Mouse (Mus musculus): ENCODE measurements at regions not wholly inside any gene's neighbourhood (a gene's known extent, or its start where the extent isn't known, plus 50 kb on each side); places are given as distances from the start of the nearest gene placed in this dataset.
"Not testable (repeated sequence)": the region's sequence is repeated elsewhere in the genome, so short reads cannot be mapped to it uniquely, and the experiment has no call there.

DNA sequence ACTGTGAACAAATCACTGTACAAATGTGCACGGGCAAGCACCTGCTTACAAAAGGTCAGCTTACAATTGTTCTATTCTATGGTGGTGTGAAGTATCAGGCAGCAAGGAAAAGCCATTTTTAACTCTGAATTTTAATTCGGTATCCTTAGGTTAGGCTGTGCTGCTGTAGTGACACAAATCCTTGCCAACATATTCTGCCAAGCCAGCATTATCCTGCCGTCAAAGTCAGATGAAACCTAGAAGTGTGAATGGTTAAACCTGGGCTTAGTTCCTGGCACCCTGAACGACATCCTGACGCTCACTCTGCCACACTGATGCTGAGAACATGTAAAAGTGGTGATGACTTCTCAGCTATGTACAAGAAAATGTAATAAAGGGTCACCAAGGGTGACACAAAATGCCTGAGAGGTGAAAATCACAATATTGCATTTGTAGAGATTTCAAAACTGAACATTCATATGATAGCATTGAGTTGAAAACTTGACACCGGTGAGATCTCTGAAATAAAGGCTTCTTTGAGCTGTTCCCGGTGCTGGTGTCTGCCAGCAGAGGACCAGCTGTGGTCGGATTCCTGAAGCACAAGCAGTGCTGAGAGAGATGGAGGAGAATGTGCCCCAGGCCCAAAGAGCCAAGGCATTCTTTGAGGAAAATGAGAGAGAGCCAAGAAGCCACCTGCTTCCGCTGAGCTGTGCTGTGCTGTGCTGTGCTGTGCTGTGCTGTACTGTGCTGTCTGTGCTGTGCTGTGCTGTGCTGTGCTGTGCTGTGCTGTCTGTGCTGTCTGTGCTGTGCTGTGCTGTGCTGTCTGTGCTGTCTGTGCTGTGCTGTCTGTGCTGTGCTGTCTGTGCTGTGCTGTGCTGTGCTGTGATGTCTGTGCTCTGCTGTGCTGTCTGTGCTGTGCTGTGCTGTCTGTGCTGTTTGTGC, 195.9 kb downstream of the Tcp10c start:
- no peak for DNase-seq (ENCODE audit: low read depth, low spot score)

- not testable (repeated sequence) for DNase-seq (ENCODE audit: low read depth, low spot score)
These were observed 196.5 kb downstream of the Tcp10c start for GRCm38 (mm10) chr17:13550896-13551267.

GRCm38 (mm10) chr17:13551693-13552404, 197.5 kb downstream of the Tcp10c start:
- peak; percentile 47 for DNase-seq (ENCODE audit: low read depth, low spot score)

- not testable (repeated sequence) for DNase-seq (ENCODE audit: low read depth, low spot score)
These were observed 198.5 kb downstream of the Tcp10c start for GRCm38 (mm10) chr17:13552840-13553239.

GRCm38 (mm10) chr17:13555311-13556059, 201.1 kb downstream of the Tcp10c start:
- DNase-seq (ENCODE audit: low read depth, low spot score), result not testable (repeated sequence)

DNA sequence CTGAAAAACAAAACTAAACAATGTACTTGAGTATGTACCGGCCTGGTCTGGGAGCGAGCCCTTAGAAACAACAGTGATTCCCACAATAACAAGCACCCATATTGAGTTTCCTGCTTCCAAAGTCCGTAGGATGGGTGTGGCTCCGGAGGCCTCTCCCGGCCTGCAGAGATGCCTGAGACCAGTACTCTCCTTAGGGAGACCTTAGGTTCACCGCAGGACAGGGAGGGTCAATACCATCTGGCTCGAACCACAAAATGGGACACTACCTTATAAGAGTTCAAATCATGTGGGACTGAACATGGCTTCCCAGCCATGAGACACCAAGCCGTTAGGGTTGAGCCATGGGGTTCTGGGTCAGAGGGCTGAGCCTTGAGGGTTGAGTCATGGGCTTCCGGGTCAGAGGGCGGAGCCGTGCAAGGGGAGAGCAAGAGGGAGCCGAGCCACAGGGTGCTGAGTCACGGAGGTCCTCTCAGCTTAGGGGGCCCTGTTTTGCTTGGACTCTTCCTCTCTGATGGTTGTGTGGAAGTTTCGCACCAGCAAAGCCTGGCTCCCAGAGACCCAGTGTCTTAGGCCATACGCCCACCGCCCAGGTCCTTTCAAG, 201.8 kb downstream of the Tcp10c start:
- not testable (repeated sequence) for DNase-seq (ENCODE audit: low read depth, low spot score)

DNA sequence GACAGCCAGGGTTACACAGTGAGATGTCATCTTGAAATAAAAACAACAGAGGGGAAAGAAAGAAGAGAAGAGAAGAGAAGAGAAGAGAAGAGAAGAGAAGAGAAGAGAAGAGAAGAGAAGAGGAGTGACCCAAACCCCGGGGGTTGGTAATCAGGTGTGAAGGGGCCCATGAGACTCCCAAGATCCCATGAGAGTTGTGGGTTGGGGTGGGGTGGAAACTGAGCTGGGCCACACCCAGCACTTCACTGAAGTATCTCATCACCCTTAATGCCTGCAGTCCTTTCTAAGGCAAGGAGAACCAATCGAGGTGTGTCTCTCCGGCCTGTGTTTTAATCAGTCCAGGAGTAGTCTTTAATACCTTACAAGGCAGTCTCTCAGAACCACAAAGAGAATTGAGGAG, 201.5 kb upstream of the Afdn start:
- no peak for DNase-seq (ENCODE audit: low read depth, low spot score)

DNA sequence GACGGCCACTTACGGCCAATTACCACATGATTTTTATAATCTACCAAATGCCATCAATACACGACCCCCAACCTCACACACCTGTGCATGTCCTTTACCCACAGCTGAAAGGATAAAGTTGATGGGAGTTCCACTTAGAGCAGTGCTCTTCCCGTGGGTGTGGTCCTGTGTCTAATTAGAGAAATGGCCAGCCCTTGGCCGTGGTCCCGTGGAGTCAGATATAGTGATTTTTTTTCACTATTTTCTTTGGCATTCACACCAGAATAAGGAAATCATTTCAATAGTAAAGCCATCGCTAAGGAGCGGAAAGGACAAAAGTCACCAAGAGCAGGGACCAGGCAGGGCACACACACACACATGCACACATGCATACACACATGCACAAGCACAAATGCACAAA, 199.0 kb upstream of the Afdn start:
- DNase-seq (ENCODE audit: low read depth, low spot score), result no peak

DNA sequence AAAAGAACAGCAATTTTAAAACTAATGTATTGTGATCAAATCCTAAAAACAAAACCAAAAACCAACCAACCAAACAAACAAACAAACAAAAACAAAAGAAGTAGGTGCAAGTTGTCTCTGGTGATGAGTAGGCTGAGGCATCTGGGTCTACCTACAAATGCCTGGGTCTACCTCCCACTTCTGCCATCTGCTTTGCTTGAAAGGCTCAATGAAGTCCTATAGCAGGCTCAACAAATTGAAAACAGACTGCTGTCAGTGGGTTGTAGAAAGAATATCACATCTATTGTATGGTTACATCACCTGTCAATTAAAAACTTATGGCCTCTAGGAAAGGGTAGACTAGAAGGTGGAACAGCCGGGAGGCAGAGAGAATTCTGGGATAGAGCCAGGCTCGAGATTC, 197.4 kb upstream of the Afdn start:
- DNase-seq (ENCODE audit: low read depth, low spot score), result no peak

- DNase-seq (ENCODE audit: low read depth, low spot score), result peak; percentile 20
These were observed 195.5 kb upstream of the Afdn start for GRCm38 (mm10) chr17:13564800-13565199.

- no peak for DNase-seq (ENCODE audit: low read depth, low spot score)
These were observed 193.7 kb upstream of the Afdn start for GRCm38 (mm10) chr17:13566680-13567079.

GRCm38 (mm10) chr17:13567183-13567582, 193.2 kb upstream of the Afdn start:
- DNase-seq (ENCODE audit: low read depth, low spot score), result no peak

- DNase-seq (ENCODE audit: low read depth, low spot score), result no peak
These were observed 189.5 kb upstream of the Afdn start for GRCm38 (mm10) chr17:13570796-13571195.

GRCm38 (mm10) chr17:13572204-13572833, 188.0 kb upstream of the Afdn start:
- no peak for DNase-seq (ENCODE audit: low read depth, low spot score)

DNA sequence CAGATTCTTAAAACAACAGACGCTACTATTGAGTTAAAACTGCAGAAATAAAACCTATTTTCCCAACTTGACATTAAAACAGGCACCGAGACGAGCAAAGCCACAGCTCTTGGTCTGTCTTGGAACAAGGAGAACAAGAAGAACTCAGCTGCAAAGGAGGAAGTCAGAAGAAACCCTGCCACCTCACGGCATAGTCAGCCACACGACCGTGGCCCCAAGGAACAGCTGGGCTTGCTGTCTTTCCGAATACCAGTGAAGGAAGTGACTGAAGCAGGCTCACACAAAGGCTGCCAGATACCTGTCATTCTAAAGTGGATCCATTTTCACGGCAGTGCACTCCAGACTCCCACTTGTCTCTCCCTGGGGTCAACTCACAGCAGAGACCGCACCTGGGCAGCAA, 187.3 kb upstream of the Afdn start:
- no peak for DNase-seq (ENCODE audit: low read depth, low spot score)

- no peak for DNase-seq (ENCODE audit: low read depth, low spot score)
These were observed 186.2 kb upstream of the Afdn start for GRCm38 (mm10) chr17:13574122-13574521.

GRCm38 (mm10) chr17:13574682-13575444, 185.5 kb upstream of the Afdn start:
- no peak for DNase-seq (ENCODE audit: low read depth, low spot score)

DNA sequence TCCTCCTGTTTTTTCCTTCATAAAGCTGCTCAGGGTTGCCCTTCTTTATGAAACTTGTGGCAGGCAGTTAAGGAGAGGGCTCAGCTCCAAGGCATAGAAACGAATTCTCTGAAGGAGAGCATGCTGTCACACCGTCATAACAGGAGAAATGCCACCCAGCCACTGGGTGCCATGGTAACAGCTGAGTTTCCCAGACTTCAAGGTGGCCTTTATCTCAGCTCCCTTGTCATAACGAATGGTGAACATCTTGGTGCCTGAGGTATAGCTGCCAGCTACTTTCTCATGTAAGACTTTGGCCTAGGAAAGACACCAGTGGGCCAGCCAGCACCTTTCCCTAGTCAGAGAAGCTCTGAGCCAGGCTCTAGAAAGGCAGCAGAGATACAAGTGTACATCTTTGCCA, 182.5 kb upstream of the Afdn start:
- no peak for DNase-seq (ENCODE audit: low read depth, low spot score)

DNA sequence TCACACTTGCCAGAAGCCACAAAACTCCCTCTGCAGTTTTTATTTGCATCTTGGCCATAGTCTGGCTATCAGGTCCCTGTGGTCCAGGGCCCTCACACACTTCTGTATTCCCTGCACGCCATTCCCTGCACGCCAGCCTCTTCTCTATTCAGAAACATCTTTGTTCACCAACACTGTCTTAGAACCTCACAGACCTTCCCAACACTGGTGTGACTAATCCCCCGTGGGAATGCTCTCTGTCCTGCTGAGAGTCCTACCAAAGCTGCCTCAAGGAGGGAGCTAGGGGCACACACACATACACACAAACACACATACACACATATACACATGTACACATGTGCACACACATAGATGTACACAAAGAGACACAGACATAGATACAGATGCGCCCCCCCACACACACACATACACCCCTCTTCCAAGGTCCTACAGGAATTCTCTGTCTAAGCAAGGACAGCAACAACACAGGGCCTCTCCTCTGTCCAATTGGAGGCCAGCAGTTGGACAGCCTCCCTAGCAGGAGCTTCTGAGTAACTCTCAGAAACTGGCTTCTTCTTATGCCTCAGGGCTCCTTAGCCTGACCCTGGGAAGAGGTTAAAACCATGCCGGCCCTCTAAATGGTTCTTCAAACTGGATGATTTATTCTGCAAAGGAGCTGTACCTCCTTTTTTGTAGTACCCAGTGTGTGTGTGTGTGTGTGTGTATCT, 179.0 kb upstream of the Afdn start:
- no peak for DNase-seq (ENCODE audit: low read depth, low spot score)

Data from CD4-positive helper T cell, adult 2 months (primary cell).